Mouse (Mus musculus) heart, embryonic 10.5 days (tissue): Measurements from ENCODE around the gene Jazf1. TPM values are rescaled to one million over a fixed set of nuclear protein-coding genes. Genes with fewer than 3 reads are reported as not detected.

Source experiments
- DNase-seq: peaks from one replicate; pipeline ENCODE4 v3.0.0-alpha.2; 2017; ENCODE audit warnings: low spot score
- H3K27ac ChIP-seq: fragments of 300-500 bp; sonication (generic); 2 replicates; pipeline ENCODE4 v1.5.1; 2016; ENCODE audit warnings: mild to moderate bottlenecking
- H3K27me3 ChIP-seq: fragments of 300-500 bp; sonication (generic); 2 replicates; pipeline ENCODE4 v1.6.1; 2016; ENCODE audit warnings: mild to moderate bottlenecking; ENCODE audit not compliant: poor library complexity, insufficient read depth, severe bottlenecking
- H3K36me3 ChIP-seq: fragments of 300-500 bp; sonication (generic); 2 replicates; pipeline ENCODE4 v1.6.1; 2016; ENCODE audit warnings: mild to moderate bottlenecking, moderate library complexity
- H3K4me1 ChIP-seq: fragments of 300-500 bp; sonication (generic); 2 replicates; pipeline ENCODE4 v1.6.1; 2016; ENCODE audit warnings: mild to moderate bottlenecking
- H3K4me3 ChIP-seq: fragments of 300-500 bp; sonication (generic); 2 replicates; pipeline ENCODE4 v1.5.1; 2016; ENCODE audit warnings: mild to moderate bottlenecking, moderate library complexity
- H3K9me3 ChIP-seq: fragments of 300-500 bp; sonication (generic); 2 replicates; pipeline ENCODE4 v1.6.1; 2016; ENCODE audit warnings: mild to moderate bottlenecking, moderate library complexity
- WGBS: fragments of 180-500 bp; shearing (Covaris S2); methylation state at CpG from one replicate; pipeline ENCODE4 v1.1.7; 2016; 5-methylcytosine and 5-hydroxymethylcytosine counted together
- polyA plus RNA-seq: library from polyadenylated mRNA; unstranded; fragments of >200 nt; fragmentation: Nextera tagmentation; extraction: Ambion mirVana; gene quantifications from 2 replicates; pipeline ENCODE4 v1.2.1, GENCODE M21; 2016

Gene Jazf1
- polyA plus RNA-seq, 1 experiment from 2014 or later = 6.4 TPM

GRCm38 (mm10) chr6:52819353-52819752 lies 249.1 kb downstream of the Jazf1 start:
- peaks cover 13% of the 10 kb centered on the region; the same call in 1 of the 2 replicates for H3K4me1 ChIP-seq
- DNase-seq = no peak
- H3K27me3 ChIP-seq = no peaks in the 10 kb centered on the region
- no peak overlapping the region for H3K27ac ChIP-seq
- no peaks in the 10 kb centered on the region for H3K9me3 ChIP-seq
- 58% methylated on average over 8 of the region's 8 CpGs for WGBS
- H3K36me3 ChIP-seq = no peaks in the 10 kb centered on the region
- H3K4me3 ChIP-seq = no peak overlapping the region

GRCm38 (mm10) chr6:52818041-52818440 lies 250.4 kb downstream of the Jazf1 start:
- WGBS = 85% methylated on average over 4 of the region's 4 CpGs
- no peak for DNase-seq
- Histone ChIP-seq H3K4me1 (peaks cover 17% of the 10 kb centered on the region; the same call in 1 of the 2 replicates), H3K9me3 (no peaks in the 10 kb centered on the region), H3K36me3 (no peaks in the 10 kb centered on the region), H3K4me3 (no peak overlapping the region), H3K27me3 (no peaks in the 10 kb centered on the region), H3K27ac (no peak overlapping the region)

- H3K27me3 ChIP-seq = no peaks in the 10 kb centered on the region
- no peaks in the 10 kb centered on the region for H3K36me3 ChIP-seq
- no peak overlapping the region for H3K27ac ChIP-seq
- H3K9me3 ChIP-seq = no peaks in the 10 kb centered on the region
- no peak for DNase-seq
- 77% methylated on average over 10 of the region's 10 CpGs for WGBS
- H3K4me3 ChIP-seq = no peak overlapping the region
- H3K4me1 ChIP-seq = peaks cover 17% of the 10 kb centered on the region; the same call in 1 of the 2 replicates
Measured at GRCm38 (mm10) chr6:52817203-52817874, 251.1 kb downstream of the Jazf1 start.

DNA sequence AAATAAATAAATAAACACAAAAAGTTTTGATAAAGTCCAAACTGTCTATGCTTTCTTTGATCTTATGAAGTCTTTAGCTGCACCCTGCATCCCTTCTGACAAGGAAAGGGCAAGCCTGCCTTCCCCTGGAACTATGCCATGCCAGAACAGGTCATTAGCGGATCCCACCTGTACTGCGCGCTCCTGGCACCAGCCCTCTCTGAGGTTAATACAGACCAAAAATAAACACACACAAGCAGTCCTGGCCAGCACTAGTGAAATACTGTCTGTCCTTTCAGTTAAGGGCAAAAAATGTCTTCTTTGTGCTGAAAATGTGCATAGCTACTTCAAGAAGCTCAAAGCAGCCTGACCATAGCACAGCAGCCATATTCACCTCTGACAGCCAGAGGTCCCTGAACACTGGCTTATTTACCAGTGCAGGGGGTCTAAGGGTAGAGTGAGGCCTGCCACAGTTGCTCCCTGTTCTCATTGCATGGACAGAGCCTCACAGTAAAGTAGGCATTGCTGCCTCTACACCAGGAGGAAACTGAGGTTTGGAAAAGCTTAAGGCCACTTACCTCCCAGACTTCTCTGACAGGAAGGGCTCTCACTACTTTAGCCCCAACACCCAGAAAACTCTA lies 263.1 kb downstream of the Jazf1 start:
- WGBS = 97% methylated on average over 3 of the region's 3 CpGs

GRCm38 (mm10) chr6:52802181-52802580 lies 266.2 kb downstream of the Jazf1 start:
- Histone ChIP-seq H3K4me3 (no peak overlapping the region), H3K4me1 (peaks cover 15% of the 10 kb centered on the region), H3K27ac (no peak overlapping the region), H3K36me3 (no peaks in the 10 kb centered on the region), H3K9me3 (no peaks in the 10 kb centered on the region), H3K27me3 (no peaks in the 10 kb centered on the region)
- DNase-seq = no peak
- WGBS = 68% methylated on average over 9 of the region's 9 CpGs

More for the DNA sequence above, 263.1 kb downstream of the Jazf1 start:
- H3K4me3 ChIP-seq = no peak overlapping the region
- DNase-seq = no peak
- H3K9me3 ChIP-seq = no peaks in the 10 kb centered on the region
- H3K27ac ChIP-seq = no peak overlapping the region
- no peaks in the 10 kb centered on the region for H3K27me3 ChIP-seq
- H3K4me1 ChIP-seq = peaks cover 5% of the 10 kb centered on the region; the same call in 1 of the 2 replicates
- no peaks in the 10 kb centered on the region for H3K36me3 ChIP-seq

- H3K27ac ChIP-seq = peak overlapping the region; percentile 52; the same call in 1 of the 2 replicates
- WGBS = 45% methylated on average over 6 of the region's 6 CpGs
- H3K4me1 ChIP-seq = peaks cover 30% of the 10 kb centered on the region
- H3K9me3 ChIP-seq = no peaks in the 10 kb centered on the region
- no peak for DNase-seq
- no peaks in the 10 kb centered on the region for H3K36me3 ChIP-seq
- no peaks in the 10 kb centered on the region for H3K27me3 ChIP-seq
- no peak overlapping the region for H3K4me3 ChIP-seq
Measured at GRCm38 (mm10) chr6:52797252-52797800, 271.1 kb downstream of the Jazf1 start.

DNA sequence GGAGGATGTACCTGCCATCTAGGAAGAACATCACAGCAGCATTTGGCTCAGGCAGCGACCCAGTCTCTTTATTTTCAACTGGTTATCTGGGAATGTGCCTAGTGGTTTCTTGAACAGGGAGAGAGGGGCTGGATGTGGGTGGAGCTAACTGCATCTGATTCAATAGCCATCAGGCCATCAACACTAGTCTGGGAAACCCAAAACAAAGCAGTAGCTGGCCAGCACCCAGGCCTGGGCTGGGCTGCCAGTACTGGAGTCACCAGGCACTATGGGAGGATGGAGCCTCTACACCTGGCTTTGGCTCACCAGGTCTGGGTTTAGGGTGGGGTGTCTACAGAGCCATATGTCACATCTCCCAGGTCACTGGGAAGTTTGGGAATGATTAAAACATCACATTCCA lies 271.7 kb downstream of the Jazf1 start:
- Histone ChIP-seq H3K9me3 (no peaks in the 10 kb centered on the region), H3K36me3 (no peaks in the 10 kb centered on the region), H3K27me3 (no peaks in the 10 kb centered on the region), H3K4me1 (peaks cover 36% of the 10 kb centered on the region), H3K27ac (peak overlapping the region; percentile 52; the same call in 1 of the 2 replicates), H3K4me3 (no peak overlapping the region)
- no peak for DNase-seq
- WGBS = 53% methylated on average over 1 of the region's 1 CpGs

- H3K4me1 ChIP-seq = peaks cover 34% of the 10 kb centered on the region
Measured at GRCm38 (mm10) chr6:52796035-52796598, 272.3 kb downstream of the Jazf1 start.

GRCm38 (mm10) chr6:52795029-52795841 lies 273.2 kb downstream of the Jazf1 start:
- no peaks in the 10 kb centered on the region for H3K27me3 ChIP-seq
- peaks cover 42% of the 10 kb centered on the region for H3K4me1 ChIP-seq
- DNase-seq = no peak
- WGBS = 66% methylated on average over 16 of the region's 16 CpGs
- peak overlapping the region; percentile 74 for H3K27ac ChIP-seq
- no peaks in the 10 kb centered on the region for H3K36me3 ChIP-seq
- no peaks in the 10 kb centered on the region for H3K9me3 ChIP-seq
- no peak overlapping the region for H3K4me3 ChIP-seq

More at GRCm38 (mm10) chr6:52796035-52796598, 272.3 kb downstream of the Jazf1 start:
- H3K9me3 ChIP-seq = no peaks in the 10 kb centered on the region
- 54% methylated on average over 9 of the region's 9 CpGs for WGBS
- H3K27ac ChIP-seq = peak overlapping the region; percentile 74
- H3K27me3 ChIP-seq = no peaks in the 10 kb centered on the region
- no peak for DNase-seq
- H3K36me3 ChIP-seq = no peaks in the 10 kb centered on the region
- no peak overlapping the region for H3K4me3 ChIP-seq

GRCm38 (mm10) chr6:52792455-52792854 lies 276.0 kb downstream of the Jazf1 start:
- no peaks in the 10 kb centered on the region for H3K36me3 ChIP-seq
- H3K27ac ChIP-seq = peak overlapping the region; percentile 31
- peaks cover 44% of the 10 kb centered on the region for H3K4me1 ChIP-seq
- no peaks in the 10 kb centered on the region for H3K9me3 ChIP-seq
- H3K27me3 ChIP-seq = no peaks in the 10 kb centered on the region
- H3K4me3 ChIP-seq = no peak overlapping the region
- no peak for DNase-seq
- 67% methylated on average over 3 of the region's 3 CpGs for WGBS

GRCm38 (mm10) chr6:52790781-52791180 lies 277.6 kb downstream of the Jazf1 start:
- Histone ChIP-seq H3K9me3 (no peaks in the 10 kb centered on the region), H3K27me3 (no peaks in the 10 kb centered on the region), H3K27ac (peak overlapping the region; percentile 44; the same call in 1 of the 2 replicates), H3K4me1 (peaks cover 27% of the 10 kb centered on the region), H3K36me3 (no peaks in the 10 kb centered on the region), H3K4me3 (no peak overlapping the region)
- DNase-seq = no peak
- 66% methylated on average over 4 of the region's 4 CpGs for WGBS

DNA sequence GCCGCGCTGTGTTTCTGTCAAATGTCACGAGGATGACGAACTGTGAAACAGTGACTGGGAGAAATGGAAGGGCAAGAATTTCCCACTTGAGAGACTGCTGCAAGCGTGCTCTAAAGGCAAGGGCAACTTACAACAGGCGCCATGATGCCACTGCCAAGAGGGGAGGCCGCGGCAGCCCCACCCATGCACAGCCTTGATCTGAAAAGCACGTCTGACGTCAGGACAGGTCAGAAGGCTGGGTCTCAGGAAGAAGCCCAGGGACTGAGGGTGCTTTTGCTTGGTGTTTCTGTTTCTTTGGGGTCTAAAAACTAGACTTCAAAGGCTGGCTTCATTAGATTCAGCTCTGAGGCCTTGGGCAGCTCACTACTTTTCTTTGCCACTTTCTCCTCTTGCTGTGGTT lies 278.1 kb downstream of the Jazf1 start:
- DNase-seq = no peak
- Histone ChIP-seq H3K27me3 (no peaks in the 10 kb centered on the region), H3K27ac (peak overlapping the region; percentile 44), H3K4me3 (no peak overlapping the region), H3K4me1 (peaks cover 25% of the 10 kb centered on the region), H3K36me3 (no peaks in the 10 kb centered on the region), H3K9me3 (no peaks in the 10 kb centered on the region)
- WGBS = 60% methylated on average over 10 of the region's 10 CpGs
